Mouse (Mus musculus): ENCODE results near the gene Celf2. TPM values are rescaled to one million over a fixed set of nuclear protein-coding genes. Genes with fewer than 3 reads are reported as not detected.

Gene Celf2
- polyA plus RNA-seq, 1 experiment: 35.9 TPM

- 69% methylated on average over 2 of the region's 2 CpGs for WGBS
- TF ChIP-seq POLR2A (IDR thresholded peaks at IDR 0.05; ENCODE audit: borderline replicate concordance, control insufficient read depth, low read depth, low read length) (no peak), CTCF (IDR thresholded peaks at IDR 0.05; ENCODE audit: control insufficient read depth, insufficient read depth, low read length) (no peak)
- Histone ChIP-seq H3K4me1 (ENCODE audit: control insufficient read depth, insufficient read depth, low read length) (no peaks in the 10 kb centered on the region; the same call in 1 of the 2 replicates), H3K4me3 (replicated peaks; ENCODE audit: control insufficient read depth, low read depth, low read length) (no peak overlapping the region), H3K27ac (ENCODE audit: control insufficient read depth, insufficient read depth, low read depth, low read length, poor library complexity) (no peak overlapping the region)
Observed at GRCm38 (mm10) chr2:7079390-7079789, 430.0 kb downstream of the Celf2 start.

DNA sequence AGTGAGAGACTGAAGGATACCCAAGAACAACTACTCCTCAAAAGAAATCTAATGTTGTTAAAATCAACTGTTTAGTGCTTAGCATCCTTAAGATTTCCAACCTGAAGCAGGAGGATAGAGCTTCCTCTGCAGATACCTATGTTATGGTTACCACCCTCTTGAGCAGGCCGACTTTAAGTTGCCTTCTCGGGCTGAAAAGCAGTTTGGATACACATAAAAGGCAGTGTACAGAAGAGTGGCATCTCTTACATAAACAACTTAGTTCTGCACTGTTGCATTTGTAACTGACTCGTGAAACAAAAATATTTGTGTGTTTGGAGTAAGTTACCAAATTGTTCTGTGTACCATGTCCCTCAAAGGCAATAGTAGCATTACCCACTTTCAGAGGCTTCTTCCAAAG is 435.6 kb downstream of the Celf2 start:
- Histone ChIP-seq H3K4me1 (ENCODE audit: control insufficient read depth, insufficient read depth, low read length) (no peaks in the 10 kb centered on the region), H3K4me3 (replicated peaks; ENCODE audit: control insufficient read depth, low read depth, low read length) (no peak overlapping the region), H3K27ac (ENCODE audit: control insufficient read depth, insufficient read depth, low read depth, low read length, poor library complexity) (no peak overlapping the region)
- TF ChIP-seq CTCF (IDR thresholded peaks at IDR 0.05; ENCODE audit: control insufficient read depth, insufficient read depth, low read length) (no peak), POLR2A (IDR thresholded peaks at IDR 0.05; ENCODE audit: borderline replicate concordance, control insufficient read depth, low read depth, low read length) (no peak)
- WGBS: 74% methylated on average over 3 of the region's 3 CpGs

DNA sequence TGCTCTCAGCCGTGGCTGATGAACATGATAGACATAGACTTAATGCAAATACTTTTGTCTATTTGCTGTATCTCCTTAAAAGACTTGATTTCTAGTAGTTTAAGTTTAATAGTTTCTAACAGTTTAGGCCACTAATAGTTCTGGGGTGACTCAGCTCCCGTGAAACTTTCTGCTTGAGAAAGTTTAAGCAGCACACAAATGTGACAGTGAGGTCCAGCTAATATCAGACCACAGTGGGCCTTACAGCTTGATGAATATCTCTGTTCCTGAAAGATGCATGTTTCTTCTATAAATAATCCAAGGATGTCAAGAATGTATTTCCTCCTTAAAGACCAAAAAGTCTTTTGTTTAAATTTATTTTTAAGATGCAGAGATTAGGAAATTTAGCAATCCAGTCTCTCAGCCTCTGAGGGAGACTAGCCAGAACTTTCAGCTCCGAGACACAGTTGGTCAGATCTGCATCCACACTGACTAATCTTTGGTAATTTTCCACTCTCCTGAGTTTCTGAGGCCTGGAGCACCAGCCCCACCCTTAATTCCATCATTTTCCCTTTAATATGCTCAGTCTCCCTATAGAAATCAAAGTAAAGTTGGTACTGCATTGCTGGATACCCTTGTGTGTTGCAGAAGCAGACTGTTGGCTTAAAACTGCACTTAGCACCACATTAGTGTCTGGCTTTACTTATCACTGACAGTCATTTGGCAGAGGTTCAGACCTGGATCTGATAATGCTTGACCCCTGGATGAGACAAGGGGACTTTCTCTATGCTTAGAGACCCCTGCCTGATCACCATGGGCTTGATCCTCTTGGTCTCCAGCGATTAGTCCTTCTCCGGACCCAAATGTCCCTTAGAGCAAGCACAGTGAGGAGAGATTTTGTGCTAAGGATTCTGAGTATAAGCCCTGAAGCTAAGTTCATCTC is 436.8 kb downstream of the Celf2 start:
- TF ChIP-seq CTCF (IDR thresholded peaks at IDR 0.05; ENCODE audit: control insufficient read depth, insufficient read depth, low read length) (no peak), POLR2A (IDR thresholded peaks at IDR 0.05; ENCODE audit: borderline replicate concordance, control insufficient read depth, low read depth, low read length) (no peak)
- H3K4me3 ChIP-seq (replicated peaks; ENCODE audit: control insufficient read depth, low read depth, low read length): no peak overlapping the region
- H3K27ac ChIP-seq (ENCODE audit: control insufficient read depth, insufficient read depth, low read depth, low read length, poor library complexity): no peak overlapping the region
- no peaks in the 10 kb centered on the region for H3K4me1 ChIP-seq (ENCODE audit: control insufficient read depth, insufficient read depth, low read length)
- WGBS: 68% methylated on average over 5 of the region's 5 CpGs

- 49% methylated on average over 3 of the region's 3 CpGs for WGBS
- no peak overlapping the region for H3K27ac ChIP-seq (ENCODE audit: control insufficient read depth, insufficient read depth, low read depth, low read length, poor library complexity)
- TF ChIP-seq POLR2A (IDR thresholded peaks at IDR 0.05; ENCODE audit: borderline replicate concordance, control insufficient read depth, low read depth, low read length) (no peak), CTCF (IDR thresholded peaks at IDR 0.05; ENCODE audit: control insufficient read depth, insufficient read depth, low read length) (no peak)
Observed at GRCm38 (mm10) chr2:7069458-7069857, 439.9 kb downstream of the Celf2 start.

GRCm38 (mm10) chr2:7068281-7068680 is 441.1 kb downstream of the Celf2 start:
- 85% methylated on average over 6 of the region's 6 CpGs for WGBS
- H3K27ac ChIP-seq (ENCODE audit: control insufficient read depth, insufficient read depth, low read depth, low read length, poor library complexity): no peak overlapping the region
- no peaks in the 10 kb centered on the region for H3K4me1 ChIP-seq (ENCODE audit: control insufficient read depth, insufficient read depth, low read length)
- no peak for TF ChIP-seq CTCF (IDR thresholded peaks at IDR 0.05; ENCODE audit: control insufficient read depth, insufficient read depth, low read length)
- no peak for TF ChIP-seq POLR2A (IDR thresholded peaks at IDR 0.05; ENCODE audit: borderline replicate concordance, control insufficient read depth, low read depth, low read length)
- H3K4me3 ChIP-seq (replicated peaks; ENCODE audit: control insufficient read depth, low read depth, low read length): no peak overlapping the region

More at GRCm38 (mm10) chr2:7069458-7069857, 439.9 kb downstream of the Celf2 start:
- Histone ChIP-seq H3K4me1 (ENCODE audit: control insufficient read depth, insufficient read depth, low read length) (no peaks in the 10 kb centered on the region), H3K4me3 (replicated peaks; ENCODE audit: control insufficient read depth, low read depth, low read length) (no peak overlapping the region)

- Histone ChIP-seq H3K4me3 (replicated peaks; ENCODE audit: control insufficient read depth, low read depth, low read length) (no peak overlapping the region), H3K4me1 (ENCODE audit: control insufficient read depth, insufficient read depth, low read length) (no peaks in the 10 kb centered on the region), H3K27ac (ENCODE audit: control insufficient read depth, insufficient read depth, low read depth, low read length, poor library complexity) (no peak overlapping the region)
- TF ChIP-seq CTCF (IDR thresholded peaks at IDR 0.05; ENCODE audit: control insufficient read depth, insufficient read depth, low read length): no peak
- TF ChIP-seq POLR2A (IDR thresholded peaks at IDR 0.05; ENCODE audit: borderline replicate concordance, control insufficient read depth, low read depth, low read length): no peak
- WGBS: 41% methylated on average over 12 of the region's 12 CpGs
Observed at GRCm38 (mm10) chr2:7063574-7064192, 445.7 kb downstream of the Celf2 start.

GRCm38 (mm10) chr2:7060490-7061105 is 448.8 kb downstream of the Celf2 start:
- no peaks in the 10 kb centered on the region; the same call in 1 of the 2 replicates for H3K4me1 ChIP-seq (ENCODE audit: control insufficient read depth, insufficient read depth, low read length)
- WGBS: 80% methylated on average over 7 of the region's 7 CpGs
- no peak overlapping the region for H3K27ac ChIP-seq (ENCODE audit: control insufficient read depth, insufficient read depth, low read depth, low read length, poor library complexity)
- H3K4me3 ChIP-seq (replicated peaks; ENCODE audit: control insufficient read depth, low read depth, low read length): no peak overlapping the region
- TF ChIP-seq CTCF (IDR thresholded peaks at IDR 0.05; ENCODE audit: control insufficient read depth, insufficient read depth, low read length): no peak
- TF ChIP-seq POLR2A (IDR thresholded peaks at IDR 0.05; ENCODE audit: borderline replicate concordance, control insufficient read depth, low read depth, low read length): no peak

GRCm38 (mm10) chr2:7056401-7056800 is 453.0 kb downstream of the Celf2 start:
- H3K4me3 ChIP-seq (replicated peaks; ENCODE audit: control insufficient read depth, low read depth, low read length): no peak overlapping the region
- TF ChIP-seq POLR2A (IDR thresholded peaks at IDR 0.05; ENCODE audit: borderline replicate concordance, control insufficient read depth, low read depth, low read length) (no peak), CTCF (IDR thresholded peaks at IDR 0.05; ENCODE audit: control insufficient read depth, insufficient read depth, low read length) (no peak)
- 80% methylated on average over 4 of the region's 4 CpGs for WGBS
- H3K27ac ChIP-seq (ENCODE audit: control insufficient read depth, insufficient read depth, low read depth, low read length, poor library complexity): no peak overlapping the region
- H3K4me1 ChIP-seq (ENCODE audit: control insufficient read depth, insufficient read depth, low read length): no peaks in the 10 kb centered on the region; the same call in 1 of the 2 replicates
